Mouse (Mus musculus): ENCODE data around the gene Olfr9. TPM values are rescaled to one million over a fixed set of nuclear protein-coding genes. Genes with fewer than 3 reads are reported as not detected.

Olfr9 gene
- total and polyA plus RNA-seq, 3 experiments, result not detected

DNA sequence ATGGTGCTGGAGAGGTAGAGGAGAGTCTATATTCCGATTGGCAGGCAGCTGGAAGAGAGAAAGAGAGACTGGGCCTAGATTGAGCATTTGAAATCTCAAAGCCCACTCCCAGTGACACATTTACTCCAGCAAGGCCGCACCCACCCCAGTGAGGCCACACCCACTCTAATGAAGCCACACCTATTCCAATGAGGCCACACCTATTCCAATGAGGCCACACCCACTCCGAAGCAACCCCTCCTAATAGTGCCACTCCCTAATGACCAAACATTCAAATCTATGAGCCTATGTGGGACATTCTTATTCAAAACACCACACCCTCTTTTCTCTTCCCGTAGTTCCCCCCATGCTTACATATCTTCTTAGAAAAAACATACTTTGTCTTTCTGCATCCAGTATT lies 41.7 kb upstream of the Olfr9 start:
- Histone ChIP-seq H3K36me3 (replicated peaks in 1 of 2; ENCODE audit: control insufficient read depth in 1 of 2, insufficient read depth in 1 of 2, low read length in 1 of 2) (no peaks in the 10 kb centered on the region), H3K79me2 (replicated peaks; ENCODE audit: control insufficient read depth, extremely low read depth, insufficient read depth, poor library complexity, severe bottlenecking) (no peaks in the 10 kb centered on the region), H3K4me1 (ENCODE audit: control insufficient read depth in 1 of 2, insufficient read depth in 2 of 2) (no peaks in the 10 kb centered on the region), H3K9ac (ENCODE audit: insufficient read depth, low read depth) (no peak overlapping the region), H3K9me3 (replicated peaks; ENCODE audit: low read length) (no peaks in the 10 kb centered on the region), H3K4me3 (replicated peaks in 1 of 3; ENCODE audit: low read depth in 2 of 3, low read length in 2 of 3, poor library complexity in 1 of 3) (no peak overlapping the region), H3K27me3 (replicated peaks) (peaks cover 23% of the 10 kb centered on the region), H3K4me2 (ENCODE audit: insufficient read depth, low read depth, poor library complexity, severe bottlenecking) (no peak overlapping the region), H3K27ac (ENCODE audit: insufficient read depth, low read depth) (no peak overlapping the region)
- dilution Hi-C loops (cut with MboI; ENCODE audit: extremely low pct_ligation_motif_present, extremely low pct_unique_long_range_greater_than_20kb, low sequenced_read_pairs) (no loop called here), in situ Hi-C loops (cut with MboI; ENCODE audit: low pct_ligation_motif_present, low pct_unique_long_range_greater_than_20kb, low sequenced_read_pairs) (no loop called here)
- no peak for DNase-seq (ENCODE audit: extremely low read depth)
- TF ChIP-seq USF1 (IDR thresholded peaks at IDR 0.05; ENCODE audit: low read depth, low read length), result no peak
- no peak for TF ChIP-seq NRF1 (IDR thresholded peaks at IDR 0.05; ENCODE audit: low read depth, low read length)
- TF ChIP-seq TBP (conservative IDR thresholded peaks at IDR 0.05; ENCODE audit: low read depth, low read length), result no peak
- no peak for TF ChIP-seq ZMIZ1 (IDR thresholded peaks at IDR 0.05; ENCODE audit: low read depth, low read length)
- no peak for TF ChIP-seq MAFK (IDR thresholded peaks at IDR 0.05; ENCODE audit: insufficient replicate concordance, low read length)

DNA sequence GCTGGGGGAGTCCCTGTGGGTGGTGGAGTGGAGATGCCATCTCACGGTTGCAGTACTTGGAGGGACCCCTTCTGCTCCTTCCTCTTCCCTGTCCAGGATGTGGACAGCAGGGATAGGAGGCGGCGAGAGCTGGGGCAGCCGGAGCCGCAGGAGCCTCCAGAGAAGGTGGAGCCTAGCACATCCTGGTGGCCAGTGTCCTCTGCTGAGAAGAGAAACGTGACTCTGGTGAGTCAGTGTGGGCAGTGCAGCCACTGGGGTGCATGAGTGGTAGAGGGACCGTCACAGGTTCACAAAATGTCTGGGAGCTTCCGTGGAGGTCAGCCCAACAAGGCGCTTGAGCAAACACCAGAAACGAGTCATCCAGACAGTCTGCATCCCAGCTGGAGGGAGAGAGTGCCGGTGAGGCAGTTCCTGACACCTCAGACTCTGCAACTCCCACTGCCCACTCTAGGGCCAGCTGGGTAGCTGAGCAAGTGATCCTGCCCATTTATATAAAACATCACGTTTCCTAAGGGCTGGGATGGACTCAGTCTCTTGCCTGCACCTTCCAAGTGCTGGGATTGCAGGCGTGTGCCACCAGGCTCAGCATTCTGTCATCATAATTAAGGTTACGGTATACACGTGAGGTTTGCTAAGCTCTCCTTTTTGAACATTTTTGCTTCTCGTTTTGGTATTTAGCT lies 38.9 kb upstream of the Olfr9 start:
- DNase-seq (ENCODE audit: extremely low read depth), result no peak
- no peak overlapping the region for H3K4me2 ChIP-seq (ENCODE audit: insufficient read depth, low read depth, poor library complexity, severe bottlenecking)
- TF ChIP-seq PAX5 (IDR thresholded peaks at IDR 0.05; ENCODE audit: low read length) (no peak), JUN (IDR thresholded peaks at IDR 0.05; ENCODE audit: insufficient read depth, low read depth, low read length) (no peak), ZNF384 (IDR thresholded peaks at IDR 0.05; ENCODE audit: low read depth, low read length) (no peak), POLR2A (IDR thresholded peaks at IDR 0.05; ENCODE audit: low read depth, low read length) (no peak), POLR2AphosphoS2 (IDR thresholded peaks at IDR 0.05; ENCODE audit: low read depth, low read length) (no peak), NELFE (IDR thresholded peaks at IDR 0.05; ENCODE audit: low read depth, low read length) (no peak), TCF12 (IDR thresholded peaks at IDR 0.05; ENCODE audit: low read depth, low read length) (no peak), MEF2A (IDR thresholded peaks at IDR 0.05; ENCODE audit: borderline replicate concordance, low read depth, low read length) (no peak), USF1 (IDR thresholded peaks at IDR 0.05; ENCODE audit: low read depth, low read length) (no peak), MAZ (IDR thresholded peaks at IDR 0.05; ENCODE audit: low read depth, low read length) (no peak), ZC3H11A (IDR thresholded peaks at IDR 0.05; ENCODE audit: low read depth, low read length) (no peak), TBP (conservative IDR thresholded peaks at IDR 0.05; ENCODE audit: low read depth, low read length) (no peak), UBTF (IDR thresholded peaks at IDR 0.05; ENCODE audit: low read depth, low read length) (no peak), ZKSCAN1 (IDR thresholded peaks at IDR 0.05; ENCODE audit: borderline replicate concordance, low read depth, low read length) (no peak), CHD1 (IDR thresholded peaks at IDR 0.05; ENCODE audit: low read depth, low read length) (no peak), JUND (conservative IDR thresholded peaks at IDR 0.05; ENCODE audit: low read depth, low read length) (no peak), BHLHE40 (IDR thresholded peaks at IDR 0.05; ENCODE audit: low read depth, low read length) (no peak), MYC (IDR thresholded peaks at IDR 0.05; ENCODE audit: low read depth, low read length) (no peak), MAX (IDR thresholded peaks at IDR 0.05; ENCODE audit: low read length) (no peak), SMC3 (IDR thresholded peaks at IDR 0.05; ENCODE audit: low read depth, low read length) (no peak)
- no peaks in the 10 kb centered on the region for H3K9me3 ChIP-seq (replicated peaks; ENCODE audit: low read length)
- H3K79me2 ChIP-seq (replicated peaks; ENCODE audit: control insufficient read depth, extremely low read depth, insufficient read depth, poor library complexity, severe bottlenecking), result no peaks in the 10 kb centered on the region
- no peak overlapping the region for H3K9ac ChIP-seq (ENCODE audit: insufficient read depth, low read depth)
- in situ Hi-C loops (cut with MboI; ENCODE audit: low pct_ligation_motif_present, low pct_unique_long_range_greater_than_20kb, low sequenced_read_pairs) (no loop called here), dilution Hi-C loops (cut with MboI; ENCODE audit: extremely low pct_ligation_motif_present, extremely low pct_unique_long_range_greater_than_20kb, low sequenced_read_pairs) (no loop called here)
- H3K36me3 ChIP-seq (replicated peaks in 1 of 2; ENCODE audit: control insufficient read depth in 1 of 2, insufficient read depth in 1 of 2, low read length in 1 of 2), result no peaks in the 10 kb centered on the region
- peaks cover 3% of the 10 kb centered on the region for H3K27me3 ChIP-seq (replicated peaks)
- H3K4me3 ChIP-seq (replicated peaks in 1 of 3; ENCODE audit: low read depth in 2 of 3, low read length in 2 of 3, poor library complexity in 1 of 3), result no peak overlapping the region
- H3K4me1 ChIP-seq (ENCODE audit: control insufficient read depth in 1 of 2, insufficient read depth in 2 of 2), result no peaks in the 10 kb centered on the region
- H3K27ac ChIP-seq (ENCODE audit: insufficient read depth, low read depth), result no peak overlapping the region

All from CH12.LX (cell line).